Mouse (Mus musculus): ENCODE results near the gene Ap5m1.

Ap5m1 gene

DNA sequence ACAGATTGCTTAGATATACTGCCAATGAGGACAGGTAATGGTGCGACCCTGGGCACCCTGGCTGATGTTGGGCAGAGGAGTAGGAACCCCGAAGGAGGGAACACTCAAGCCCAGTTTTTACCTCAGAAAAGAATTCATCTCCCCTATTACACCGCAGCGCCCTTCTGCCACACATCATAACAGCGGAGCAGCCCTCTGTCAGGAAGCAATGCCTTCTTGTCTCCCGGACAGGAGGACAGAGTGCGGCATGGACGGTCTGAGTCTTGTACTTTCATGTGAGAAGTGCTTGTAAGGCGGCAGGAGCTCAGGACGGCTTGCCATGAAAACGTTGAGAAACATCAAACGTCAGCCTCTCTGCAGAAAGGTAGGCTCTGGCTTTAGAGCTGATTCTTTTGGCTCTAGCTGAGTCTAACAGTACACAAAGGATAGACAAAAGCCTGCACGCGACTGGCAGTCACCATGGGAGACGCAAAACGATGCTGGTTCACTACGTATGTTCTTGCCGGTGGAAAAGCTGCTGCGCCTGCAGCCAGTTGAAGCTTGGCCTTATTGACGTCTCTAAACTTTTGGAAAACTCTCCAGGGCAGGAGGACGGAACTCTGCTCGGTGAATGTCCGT is 61.4 kb downstream of the Ap5m1 start:
- DNase-seq (ENCODE audit: low spot score in 2 of 2): no peak

DNA sequence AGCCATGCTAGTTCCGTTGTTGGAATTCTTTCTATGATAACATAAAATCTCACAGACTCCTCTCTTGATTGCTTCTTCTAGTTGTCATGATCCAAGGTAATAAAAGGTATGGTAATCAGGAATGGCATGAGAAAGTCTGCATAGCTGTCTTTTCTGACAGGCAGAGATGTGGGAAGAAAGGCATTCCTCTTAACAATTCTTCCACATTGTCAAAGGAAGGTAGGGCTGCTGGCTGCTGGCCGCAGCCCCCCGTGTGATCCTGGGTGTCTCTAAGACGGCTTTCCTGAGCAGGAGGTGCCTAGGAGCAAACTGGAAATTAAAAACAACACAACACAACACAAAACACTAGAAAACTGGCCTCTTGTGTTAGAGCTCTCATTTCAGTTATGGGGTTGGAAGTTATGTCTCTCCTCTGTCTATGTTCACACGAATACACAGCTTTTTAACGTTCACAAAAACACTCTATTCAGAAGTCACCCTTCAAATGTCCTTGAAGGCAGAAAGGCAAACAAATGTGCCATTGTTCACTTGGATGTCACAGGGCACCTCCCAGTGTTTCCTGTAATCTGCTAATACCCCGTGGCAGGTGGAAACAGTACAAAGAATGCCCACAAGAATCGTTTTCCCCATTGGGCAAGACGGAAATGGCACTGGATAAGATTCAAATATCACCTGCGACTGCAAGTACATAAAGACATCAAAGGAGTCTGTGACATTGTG is 62.8 kb downstream of the Ap5m1 start:
- no peak for DNase-seq (ENCODE audit: low spot score in 2 of 2)

- DNase-seq (ENCODE audit: low spot score in 2 of 2): no peak
These were observed 66.5 kb downstream of the Ap5m1 start for GRCm38 (mm10) chr14:49132391-49132790.

DNA sequence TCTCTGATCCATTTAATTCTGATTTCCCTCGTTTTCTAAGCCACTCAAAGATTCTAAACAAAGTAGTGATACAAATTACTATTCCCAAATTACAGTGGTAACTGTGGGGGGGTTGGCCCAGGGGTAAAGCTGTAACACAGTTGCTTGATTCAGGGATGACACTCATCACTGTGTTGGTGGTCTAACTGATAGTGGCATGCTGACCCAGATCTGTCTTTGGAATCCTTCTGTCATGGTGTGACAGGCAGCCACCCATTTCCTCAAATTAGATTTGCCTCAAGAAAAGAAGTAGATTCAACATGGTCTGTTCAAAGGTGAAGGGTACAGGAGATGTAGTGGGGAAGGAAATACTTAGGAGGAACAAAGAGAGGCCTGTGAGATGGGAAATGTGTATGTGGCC is 72.3 kb downstream of the Ap5m1 start:
- no peak for DNase-seq (ENCODE audit: low spot score in 2 of 2)

- DNase-seq (ENCODE audit: low spot score in 2 of 2): no peak
These were observed 74.9 kb downstream of the Ap5m1 start for GRCm38 (mm10) chr14:49140756-49141155.
